Mouse (Mus musculus) small intestine, adult 2 months (tissue): ENCODE results near the gene Scaf4.

Experiments used
- CTCF ChIP-seq: fragments of 200-500 bp; IDR thresholded peaks from 2 replicates; pipeline ENCODE4 v1.5.1; 2012; ENCODE audit warnings: low read depth, mild to moderate bottlenecking, control low read depth, inconsistent platforms, low read length, moderate library complexity, mixed read lengths; ENCODE audit not compliant: insufficient replicate concordance, insufficient read length; ENCODE audit errors: extremely low read depth
- POLR2A ChIP-seq: fragments of 200-500 bp; IDR thresholded peaks from 2 replicates; pipeline ENCODE4 v1.6.1; 2012; ENCODE audit warnings: low read depth, mild to moderate bottlenecking, control low read depth, inconsistent platforms, low read length, moderate library complexity

- TF ChIP-seq POLR2A (no peak), CTCF (no peak)
Measured at GRCm38 (mm10) chr16:90176472-90176871, 107.8 kb downstream of the Scaf4 start.
